Mouse (Mus musculus) testis, adult 2 months (tissue): ENCODE measurements at regions not wholly inside any gene's neighbourhood (a gene's known extent, or its start where the extent isn't known, plus 50 kb on each side); places are given as distances from the start of the nearest gene placed in this dataset.

Experiments
- CTCF ChIP-seq: fragments of 200-500 bp; IDR thresholded peaks from 2 replicates; pipeline ENCODE4 v1.5.1; 2012; ENCODE audit warnings: low read depth, mild to moderate bottlenecking, inconsistent platforms, low read length, moderate library complexity; ENCODE audit not compliant: control insufficient read depth, insufficient read depth, insufficient replicate concordance
- POLR2A ChIP-seq: fragments of 200-500 bp; IDR thresholded peaks from 2 replicates; pipeline ENCODE4 v1.6.1; 2012; ENCODE audit warnings: low read depth, mild to moderate bottlenecking, inconsistent platforms, low read length, moderate library complexity; ENCODE audit not compliant: control insufficient read depth

DNA sequence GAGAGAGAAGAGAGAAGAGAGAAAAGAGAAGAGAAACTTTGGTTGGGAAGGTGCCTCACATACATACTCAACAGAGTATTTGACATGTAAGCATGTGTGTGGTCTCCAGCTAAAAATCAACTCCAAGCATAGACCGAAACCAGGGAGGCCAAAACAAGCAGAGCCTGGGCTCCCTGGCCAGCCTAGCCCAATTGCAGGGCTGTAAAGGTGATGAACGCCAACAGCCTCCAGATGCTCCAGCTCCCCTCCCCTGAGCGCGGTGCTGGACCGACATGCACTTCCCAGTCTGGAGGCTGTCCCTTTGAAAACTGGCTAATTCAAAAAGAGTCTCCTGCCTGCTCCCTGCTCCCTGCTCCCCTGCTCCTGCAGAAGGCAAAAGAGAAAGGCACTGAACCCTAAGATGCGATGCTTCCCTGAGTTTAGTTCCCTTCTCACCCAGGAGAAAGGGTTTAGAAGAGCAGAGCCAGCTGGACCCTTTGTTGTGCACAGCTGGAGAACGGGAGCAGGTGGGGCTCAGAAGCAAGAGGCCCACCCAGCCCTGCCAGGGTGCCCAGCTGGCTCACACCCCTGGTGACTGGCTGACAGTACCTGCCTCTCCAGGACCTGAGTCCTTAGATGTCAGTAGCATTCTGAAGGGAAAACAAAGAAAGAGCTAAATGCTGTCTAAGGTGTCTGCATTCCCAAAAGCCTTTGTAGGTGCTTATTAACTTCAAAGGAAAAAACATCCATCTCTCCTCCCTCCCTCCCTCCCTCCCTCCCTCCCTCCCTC, 255.2 kb upstream of the Arid1b start:
- TF ChIP-seq CTCF (no peak), POLR2A (no peak)
